Mouse (Mus musculus) neural tube, embryonic 15.5 days (tissue): Measurements from ENCODE around the gene Kyat1. TPM values are rescaled to one million over a fixed set of nuclear protein-coding genes. Genes with fewer than 3 reads are reported as not detected.
"Not testable (repeated sequence)": the region's sequence is repeated elsewhere in the genome, so short reads cannot be mapped to it uniquely, and the experiment has no call there.

Source experiments
- ATAC-seq: fragments of 200-750 bp; cut with Nextera tagmentation; 2 replicates; pipeline ENCODE4 v1.8.0; 2017; ENCODE audit warnings: mild to moderate bottlenecking, moderate TSS enrichment, moderate library complexity; ENCODE audit not compliant: low FRiP score
- H3K27ac ChIP-seq: fragments of 300-500 bp; sonication (generic); replicated peaks from 2 replicates; pipeline ENCODE4 v1.5.1; 2015; ENCODE audit warnings: mild to moderate bottlenecking, inconsistent platforms
- H3K27me3 ChIP-seq: fragments of 300-500 bp; sonication (generic); replicated peaks from 2 replicates; pipeline ENCODE4 v1.6.1; 2015; ENCODE audit warnings: inconsistent platforms
- H3K36me3 ChIP-seq: fragments of 300-500 bp; sonication (generic); 2 replicates; pipeline ENCODE4 v1.6.1; 2015; ENCODE audit warnings: inconsistent platforms
- H3K4me1 ChIP-seq: fragments of 300-500 bp; sonication (generic); 2 replicates; pipeline ENCODE4 v1.6.1; 2015; ENCODE audit warnings: inconsistent platforms
- H3K4me2 ChIP-seq: fragments of 300-500 bp; sonication (generic); 2 replicates; pipeline ENCODE4 v1.6.1; 2015; ENCODE audit warnings: inconsistent platforms, mild to moderate bottlenecking, moderate library complexity
- H3K4me3 ChIP-seq: fragments of 300-500 bp; sonication (generic); replicated peaks from 2 replicates; pipeline ENCODE4 v1.5.1; 2015; ENCODE audit warnings: mild to moderate bottlenecking, inconsistent platforms
- H3K9ac ChIP-seq: fragments of 300-500 bp; sonication (generic); replicated peaks from 2 replicates; pipeline ENCODE4 v1.6.1; 2015; ENCODE audit warnings: mild to moderate bottlenecking, inconsistent platforms
- H3K9me3 ChIP-seq: fragments of 300-500 bp; sonication (generic); replicated peaks from 2 replicates; pipeline ENCODE4 v1.6.1; 2016; ENCODE audit warnings: inconsistent platforms
- WGBS: fragments of 180-500 bp; shearing (Covaris S2); methylation state at CpG from one replicate; pipeline ENCODE4 v1.1.7; 2015; ENCODE audit warnings: mixed read lengths; 5-methylcytosine and 5-hydroxymethylcytosine counted together
- polyA plus RNA-seq: library from polyadenylated mRNA; unstranded; fragments of >200 nt; fragmentation: Nextera tagmentation; extraction: Ambion mirVana; gene quantifications from 2 replicates; pipeline ENCODE4 v1.2.1, GENCODE M21; 2015

Kyat1 gene
- polyA plus RNA-seq, 1 experiment from 2014 or later, result 16.2 TPM

DNA sequence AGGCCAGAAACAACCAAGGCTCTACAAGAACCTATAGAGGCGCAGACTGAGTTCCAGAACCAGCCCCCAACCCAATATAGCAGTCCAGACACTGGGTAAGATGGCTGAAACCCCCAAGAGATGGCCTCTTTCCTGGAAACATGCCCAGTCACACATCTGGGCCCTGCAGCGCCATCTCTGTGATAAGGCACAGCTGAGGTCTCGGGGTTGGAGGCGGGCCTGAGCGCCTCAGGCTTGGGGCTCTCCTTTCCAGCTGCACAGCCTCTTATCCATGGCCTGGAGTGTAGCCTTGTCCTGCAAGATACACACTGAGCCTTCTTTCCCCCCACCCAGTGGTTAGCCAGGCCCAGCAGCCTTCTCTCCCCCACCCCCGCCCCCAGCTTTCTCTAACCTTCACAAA lies 20.4 kb downstream of the Kyat1 start:
- WGBS, result 90% methylated on average over 6 of the region's 6 CpGs
- no peak for ATAC-seq
- Histone ChIP-seq H3K9me3 (no peaks in the 10 kb centered on the region), H3K4me2 (no peak overlapping the region), H3K27me3 (no peaks in the 10 kb centered on the region), H3K27ac (no peak overlapping the region), H3K4me3 (no peak overlapping the region), H3K36me3 (peaks cover 11% of the 10 kb centered on the region), H3K4me1 (no peaks in the 10 kb centered on the region), H3K9ac (no peak overlapping the region)

- Histone ChIP-seq H3K4me2 (no peak overlapping the region), H3K36me3 (peaks cover 5% of the 10 kb centered on the region; the same call in 1 of the 2 replicates), H3K27me3 (no peaks in the 10 kb centered on the region), H3K27ac (no peak overlapping the region), H3K4me1 (no peaks in the 10 kb centered on the region; the same call in 1 of the 2 replicates), H3K9ac (no peak overlapping the region), H3K9me3 (no peaks in the 10 kb centered on the region), H3K4me3 (no peak overlapping the region)
- 73% methylated on average over 3 of the region's 3 CpGs for WGBS
- ATAC-seq, result no peak
These were observed 21.9 kb downstream of the Kyat1 start for GRCm38 (mm10) chr2:30183721-30184120.

DNA sequence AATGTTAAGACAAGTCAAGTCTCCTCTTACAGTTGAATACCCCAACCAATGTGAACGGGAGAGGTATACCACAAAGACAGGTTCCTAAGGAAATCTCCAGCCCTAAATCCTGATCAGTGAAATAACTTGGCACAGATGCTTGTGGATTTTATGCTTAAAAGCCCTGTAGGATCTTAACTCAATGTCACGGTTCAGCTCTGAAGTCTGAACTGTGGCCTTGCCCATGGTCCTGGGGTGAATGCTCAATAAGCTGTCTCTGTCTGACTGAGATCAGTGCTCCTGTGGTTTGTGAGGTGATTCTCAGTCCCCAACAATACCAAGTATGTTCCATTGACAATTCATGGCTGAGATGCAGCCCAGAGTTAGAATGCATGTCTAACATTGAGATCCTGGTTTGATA lies 23.2 kb downstream of the Kyat1 start:
- no peak for ATAC-seq
- 83% methylated on average over 2 of the region's 2 CpGs for WGBS
- Histone ChIP-seq H3K4me2 (no peak overlapping the region), H3K36me3 (no peaks in the 10 kb centered on the region), H3K27me3 (no peaks in the 10 kb centered on the region), H3K4me1 (peaks cover 7% of the 10 kb centered on the region), H3K9ac (no peak overlapping the region), H3K27ac (no peak overlapping the region), H3K9me3 (no peaks in the 10 kb centered on the region), H3K4me3 (no peak overlapping the region)

DNA sequence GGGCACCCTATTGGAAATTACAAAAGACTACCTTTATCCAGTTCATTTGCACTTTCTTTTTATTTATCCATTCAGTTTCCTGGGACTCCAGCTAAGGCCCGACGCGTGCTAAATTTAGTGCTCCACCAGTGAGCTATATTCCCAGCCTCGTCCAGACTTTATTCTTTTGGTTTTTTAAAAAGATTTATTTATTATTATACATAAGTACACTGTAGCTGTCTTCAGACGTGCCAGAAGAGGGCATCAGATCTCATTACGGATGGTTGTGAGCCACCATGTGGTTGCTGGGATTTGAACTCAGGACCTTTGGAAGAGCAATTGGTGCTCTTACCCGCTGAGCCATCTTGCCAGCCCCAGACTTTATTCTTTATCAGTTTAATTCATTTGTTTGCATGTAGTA lies 26.9 kb downstream of the Kyat1 start:
- Histone ChIP-seq H3K4me1 (peaks cover 19% of the 10 kb centered on the region), H3K4me2 (peak overlapping the region; percentile 92), H3K36me3 (peaks cover 31% of the 10 kb centered on the region), H3K4me3 (peak overlapping the region; percentile 70)
- H3K9me3 ChIP-seq, H3K27me3 ChIP-seq, H3K9ac ChIP-seq, H3K27ac ChIP-seq: not testable (repeated sequence)
- WGBS, result 34% methylated on average over 7 of the region's 7 CpGs
- peak; percentile 40; the same call in 1 of the 2 replicates for ATAC-seq

- peak; percentile 99 for ATAC-seq
- Histone ChIP-seq H3K27me3 (no peaks in the 10 kb centered on the region), H3K36me3 (peaks cover 38% of the 10 kb centered on the region), H3K9me3 (no peaks in the 10 kb centered on the region), H3K27ac (peak within 1 kb of the TSS; percentile 78), H3K9ac (peak within 1 kb of the TSS; percentile 75), H3K4me2 (peak within 1 kb of the TSS; percentile 92), H3K4me1 (peaks cover 25% of the 10 kb centered on the region), H3K4me3 (peak within 1 kb of the TSS; percentile 70)
- WGBS, result 3% methylated on average over 53 of the region's 54 CpGs
These were observed 27.7 kb downstream of the Kyat1 start, which contains the start of gene Spout1 for GRCm38 (mm10) chr2:30177700-30178675. TSS of gene Spout1 (minus strand) at chr2:30178459.

DNA sequence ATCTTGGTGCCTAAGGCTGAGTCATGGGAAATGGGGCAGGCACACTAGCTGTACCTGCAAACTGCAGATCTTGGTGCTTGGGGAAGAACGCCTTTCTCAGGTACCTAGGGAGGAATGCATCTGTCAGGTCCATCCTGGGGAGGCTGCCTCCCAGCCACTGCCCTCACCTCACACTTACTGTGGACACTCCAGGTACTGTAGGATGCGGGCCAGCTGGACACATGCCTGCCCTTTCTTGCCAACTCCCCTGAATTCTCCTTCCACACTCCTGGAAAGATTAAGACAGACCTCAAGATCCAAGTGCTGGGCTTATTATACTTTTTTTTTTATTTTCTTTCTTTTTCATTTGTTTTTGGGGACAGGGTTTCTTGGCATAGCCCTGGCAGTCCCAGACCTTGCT lies 29.1 kb downstream of the Kyat1 start:
- no peak for ATAC-seq
- no peaks in the 10 kb centered on the region for H3K9me3 ChIP-seq
- 100% methylated on average over 2 of the region's 2 CpGs for WGBS
- no peak overlapping the region for H3K27ac ChIP-seq
- no peak overlapping the region for H3K4me3 ChIP-seq
- peaks cover 44% of the 10 kb centered on the region for H3K36me3 ChIP-seq
- no peak overlapping the region for H3K9ac ChIP-seq
- no peak overlapping the region for H3K4me2 ChIP-seq
- H3K4me1 ChIP-seq, result peaks cover 37% of the 10 kb centered on the region
- H3K27me3 ChIP-seq, result no peaks in the 10 kb centered on the region

- Histone ChIP-seq H3K4me3 (no peak overlapping the region), H3K9ac (no peak overlapping the region), H3K4me1 (peaks cover 41% of the 10 kb centered on the region), H3K36me3 (peaks cover 44% of the 10 kb centered on the region), H3K27ac (no peak overlapping the region), H3K4me2 (no peak overlapping the region), H3K27me3 (no peaks in the 10 kb centered on the region), H3K9me3 (no peaks in the 10 kb centered on the region)
- no peak for ATAC-seq
- 94% methylated on average over 8 of the region's 8 CpGs for WGBS
These were observed 29.8 kb downstream of the Kyat1 start for GRCm38 (mm10) chr2:30175897-30176296.

- Histone ChIP-seq H3K4me3 (no peak overlapping the region), H3K4me1 (peaks cover 41% of the 10 kb centered on the region), H3K4me2 (no peak overlapping the region), H3K36me3 (peaks cover 44% of the 10 kb centered on the region), H3K27me3 (no peaks in the 10 kb centered on the region), H3K27ac (no peak overlapping the region), H3K9me3 (no peaks in the 10 kb centered on the region), H3K9ac (no peak overlapping the region)
- ATAC-seq, result no peak
- 97% methylated on average over 20 of the region's 20 CpGs for WGBS
These were observed 32.0 kb downstream of the Kyat1 start for GRCm38 (mm10) chr2:30173541-30174240.

GRCm38 (mm10) chr2:30171997-30172382 lies 33.7 kb downstream of the Kyat1 start:
- ATAC-seq, result no peak
- peak overlapping the region; percentile 96 for H3K27ac ChIP-seq
- H3K4me2 ChIP-seq, result peak overlapping the region; percentile 94
- H3K4me1 ChIP-seq, result peaks cover 29% of the 10 kb centered on the region
- 1% methylated on average over 19 of the region's 19 CpGs for WGBS
- no peaks in the 10 kb centered on the region for H3K27me3 ChIP-seq
- peak overlapping the region; percentile 75 for H3K9ac ChIP-seq
- H3K9me3 ChIP-seq, result no peaks in the 10 kb centered on the region
- peak overlapping the region; percentile 70 for H3K4me3 ChIP-seq
- H3K36me3 ChIP-seq, result peaks cover 43% of the 10 kb centered on the region

- Histone ChIP-seq H3K4me3 (peak within 1 kb of the TSS; percentile 70), H3K9me3 (peaks cover 4% of the 10 kb centered on the region; the same call in 1 of the 2 replicates), H3K9ac (peak within 1 kb of the TSS; percentile 75), H3K36me3 (peaks cover 40% of the 10 kb centered on the region), H3K4me2 (peak within 1 kb of the TSS; percentile 94), H3K4me1 (peaks cover 26% of the 10 kb centered on the region), H3K27ac (peak within 1 kb of the TSS; percentile 96), H3K27me3 (no peaks in the 10 kb centered on the region)
- under 1% methylated on average over 66 of the region's 75 CpGs for WGBS
- peak; percentile 97 for ATAC-seq
These were observed 34.2 kb downstream of the Kyat1 start, which contains the start of gene Endog for GRCm38 (mm10) chr2:30171371-30171996. TSS of gene Endog (plus strand) at chr2:30171493.

DNA sequence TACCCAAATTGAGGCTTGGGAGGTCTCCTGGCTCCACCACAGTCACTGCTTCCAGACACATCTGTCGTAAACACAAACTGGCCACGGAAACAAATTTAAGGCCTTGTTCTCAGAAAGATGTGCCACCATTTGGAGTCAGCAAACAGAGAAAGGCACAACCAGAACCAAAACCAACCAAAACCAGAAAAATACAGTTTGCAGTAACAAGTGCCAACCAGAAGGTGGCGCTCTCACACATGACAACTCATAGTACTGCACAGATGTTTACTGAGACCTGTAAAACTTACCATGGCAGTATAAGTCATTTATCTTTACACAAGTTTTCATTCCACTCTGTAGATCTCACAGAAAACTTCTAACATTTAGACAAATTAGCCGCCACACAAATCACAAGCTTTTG lies 39.0 kb downstream of the Kyat1 start:
- no peak for ATAC-seq
- no peaks in the 10 kb centered on the region for H3K36me3 ChIP-seq
- no peak overlapping the region for H3K27ac ChIP-seq

More for the DNA sequence above, 39.0 kb downstream of the Kyat1 start:
- Histone ChIP-seq H3K4me3 (no peak overlapping the region), H3K9ac (no peak overlapping the region), H3K27me3 (no peaks in the 10 kb centered on the region), H3K4me1 (peaks cover 6% of the 10 kb centered on the region; the same call in 1 of the 2 replicates), H3K4me2 (no peak overlapping the region), H3K9me3 (peaks cover 5% of the 10 kb centered on the region; the same call in 1 of the 2 replicates)
- WGBS, result 58% methylated on average over 4 of the region's 4 CpGs
